Comparison of ENCODE assay signal across 10 mouse cellular contexts in genomic region chr17:34958734-34959129, GRCm38 (mm10). TPM values are rescaled to one million over a fixed set of nuclear protein-coding genes. Genes with fewer than 3 reads are reported as not detected.
DNase-seq lines count a peak whose midpoint lies in the region; ATAC-seq lines count a peak whose summit lies in the region.
"Not testable (repeated sequence)": the region's sequence is repeated elsewhere in the genome, so short reads cannot be mapped to it uniquely, and the experiment has no call there.
"Had no signal": no experiment of that assay in that cellular context is flagged by ENCODE, and none has a peak within 500 bp of the region (broad histone marks: within the 10 kb centered on the region; RNA-seq: fewer than 3 reads in every experiment).

No protein-coding gene starts in this region.

- not testable (repeated sequence) for DNase-seq in hindbrain, embryonic 11.5 days (ENCODE audit: low spot score); liver, embryonic 13.5 days; midbrain, embryonic 11.5 days (ENCODE audit: low spot score, missing footprints)

- peak overlapping the region; percentile 57 for H3K4me2 ChIP-seq in embryonic facial prominence, embryonic 12.5 days (replicated peaks)
- peak overlapping the region; percentile 69 for H3K4me2 ChIP-seq in forebrain, embryonic 16.5 days (ENCODE audit: low read length)
- H3K4me2 ChIP-seq in hindbrain, embryonic 11.5 days (replicated peaks; ENCODE audit: low read depth, low read length) = peak overlapping the region; percentile 84
- H3K4me2 ChIP-seq in kidney, embryonic 15.5 days = peak overlapping the region; percentile 78
- H3K4me2 ChIP-seq in liver, embryonic 13.5 days = peak overlapping the region; percentile 85
- peak overlapping the region; percentile 77 for H3K4me2 ChIP-seq in midbrain, embryonic 11.5 days

- not testable (repeated sequence) for H3K9ac ChIP-seq in embryonic facial prominence, embryonic 12.5 days; forebrain, embryonic 16.5 days (replicated peaks; ENCODE audit: low read depth, low read length); hindbrain, embryonic 11.5 days (ENCODE audit: low read depth, low read length); liver, embryonic 13.5 days; midbrain, embryonic 11.5 days (ENCODE audit: low read length)
- H3K9ac ChIP-seq in kidney, embryonic 15.5 days = 0 out of 2 replicates have a peak overlapping the region, but pooled peaks have one; percentile 26

- H3K27me3 ChIP-seq in embryonic facial prominence, embryonic 12.5 days; forebrain, embryonic 16.5 days (replicated peaks; ENCODE audit: control insufficient read depth, insufficient read depth, low read length); kidney, embryonic 15.5 days; midbrain, embryonic 11.5 days (ENCODE audit: control insufficient read depth, insufficient read depth, low read length): not testable (repeated sequence)
- peaks cover 11% of the 10 kb centered on the region for H3K27me3 ChIP-seq in hindbrain, embryonic 11.5 days (ENCODE audit: control insufficient read depth, insufficient read depth, low read length)
- H3K27me3 ChIP-seq in liver, embryonic 13.5 days = peaks cover 71% of the 10 kb centered on the region

- not testable (repeated sequence) for H3K27ac ChIP-seq in embryonic facial prominence, embryonic 12.5 days; forebrain, embryonic 16.5 days (ENCODE audit: low read length); hindbrain, embryonic 11.5 days (ENCODE audit: low read depth, low read length); kidney, embryonic 15.5 days; liver, embryonic 13.5 days; midbrain, embryonic 11.5 days (ENCODE audit: low read depth, low read length)

- H3K9me3 ChIP-seq in embryonic facial prominence, embryonic 12.5 days; forebrain, embryonic 16.5 days (ENCODE audit: control insufficient read depth, low read length); hindbrain, embryonic 11.5 days (ENCODE audit: control insufficient read depth, low read length); kidney, embryonic 15.5 days (replicated peaks); liver, embryonic 13.5 days (replicated peaks); midbrain, embryonic 11.5 days (ENCODE audit: control insufficient read depth, low read length): not testable (repeated sequence)

- H3K4me3 ChIP-seq in embryonic facial prominence, embryonic 12.5 days = peak overlapping the region; percentile 51
- H3K4me3 ChIP-seq in forebrain, embryonic 16.5 days (replicated peaks; ENCODE audit: low read length) = peak overlapping the region; percentile 43
- H3K4me3 ChIP-seq in hindbrain, embryonic 11.5 days (ENCODE audit: low read depth, low read length) = peak overlapping the region; percentile 44
- peak overlapping the region; percentile 55 for H3K4me3 ChIP-seq in kidney, embryonic 15.5 days (replicated peaks)
- peak overlapping the region; percentile 58 for H3K4me3 ChIP-seq in liver, embryonic 13.5 days (replicated peaks)
- peak overlapping the region; percentile 25; the same call in 1 of the 2 replicates for H3K4me3 ChIP-seq in midbrain, embryonic 11.5 days (ENCODE audit: low read depth, low read length)

- 2% methylated on average over 31 of the region's 47 CpGs for WGBS in embryonic facial prominence, embryonic 12.5 days
- 0% methylated on average over 20 of the region's 47 CpGs for WGBS in forebrain, embryonic 16.5 days
- WGBS in hindbrain, embryonic 11.5 days = 0% methylated on average over 4 of the region's 47 CpGs
- WGBS in kidney, embryonic 15.5 days = under 1% methylated on average over 27 of the region's 47 CpGs
- 3% methylated on average over 33 of the region's 47 CpGs for WGBS in liver, embryonic 13.5 days (ENCODE audit: insufficient replicate concordance)
- 1% methylated on average over 22 of the region's 47 CpGs for WGBS in midbrain, embryonic 11.5 days

- not testable (repeated sequence) for H3K4me1 ChIP-seq in embryonic facial prominence, embryonic 12.5 days; forebrain, embryonic 16.5 days (replicated peaks; ENCODE audit: control insufficient read depth, insufficient read depth, low read length); hindbrain, embryonic 11.5 days (replicated peaks; ENCODE audit: control insufficient read depth, insufficient read depth, low read length); midbrain, embryonic 11.5 days (ENCODE audit: control insufficient read depth, insufficient read depth, low read length)
- peaks cover 20% of the 10 kb centered on the region for H3K4me1 ChIP-seq in kidney, embryonic 15.5 days
- H3K4me1 ChIP-seq in liver, embryonic 13.5 days (replicated peaks) = peaks cover 15% of the 10 kb centered on the region

- ATAC-seq in CD4-positive, CD25-positive, alpha-beta regulatory T cell, adult 4 months = peak; percentile 12
- ATAC-seq in embryonic facial prominence, embryonic 12.5 days (ENCODE audit: insufficient number of reproducible peaks, insufficient read depth, low FRiP score, low TSS enrichment) = peak; percentile 12; the same call in 1 of the 2 replicates
- not testable (repeated sequence) for ATAC-seq in forebrain, embryonic 16.5 days; liver, embryonic 13.5 days (ENCODE audit: low read depth); midbrain, embryonic 11.5 days (ENCODE audit: low FRiP score)
- peak; percentile 54 for ATAC-seq in hindbrain, embryonic 11.5 days (ENCODE audit: low FRiP score)
- peak; percentile 17 for ATAC-seq in kidney, embryonic 15.5 days (replicated peaks; ENCODE audit: low FRiP score)
- peak; percentile 4; the same call in 1 of the 2 replicates for ATAC-seq in neutrophil, adult 5-6 weeks (ENCODE audit: extremely low read depth, insufficient number of reproducible peaks, low FRiP score, poor library complexity, severe bottlenecking)

- H3K36me3 ChIP-seq in embryonic facial prominence, embryonic 12.5 days; forebrain, embryonic 16.5 days (ENCODE audit: control insufficient read depth, insufficient read depth); hindbrain, embryonic 11.5 days (ENCODE audit: control insufficient read depth, insufficient read depth, low read length); kidney, embryonic 15.5 days; liver, embryonic 13.5 days; midbrain, embryonic 11.5 days (ENCODE audit: control insufficient read depth, insufficient read depth, low read length): not testable (repeated sequence)

RNA-seq across cellular contexts. Expression of gene Hspa1b, which starts 0.3 kb away (rescaled TPM):
- polyA plus RNA-seq in CD4-positive, CD25-positive, alpha-beta regulatory T cell, adult 4 months (2017; shearing (Covaris generic)) = 1 to 10 TPM in 1 of 2 experiments, under 1 TPM in 1; 0.84 to 3.7 TPM
- 0.33 and 0.36 TPM in 2 replicates for polyA plus RNA-seq in embryonic facial prominence, embryonic 12.5 days (2016; fragmentation: Nextera tagmentation; extraction: Ambion mirVana)
- polyA plus RNA-seq in forebrain, embryonic 16.5 days (2015; fragmentation: Nextera tagmentation; extraction: Ambion mirVana) = 0.14 TPM in 1 of 2 replicates, not detected in the other
- 0.15 TPM in 1 of 2 replicates, not detected in the other for polyA plus RNA-seq in hindbrain, embryonic 11.5 days (2014; fragmentation: Nextera tagmentation; extraction: Ambion mirVana)
- polyA plus RNA-seq in kidney, embryonic 15.5 days (2015; fragmentation: Nextera tagmentation; extraction: Ambion mirVana) = 0.49 and 0.53 TPM in 2 replicates
- 0.07 and 0.15 TPM in 2 replicates for polyA plus RNA-seq in liver, embryonic 13.5 days (2015; fragmentation: Nextera tagmentation; extraction: Ambion mirVana)
- polyA plus RNA-seq in midbrain, embryonic 11.5 days (2014; fragmentation: Nextera tagmentation; extraction: Ambion mirVana) = 0.08 and 0.26 TPM in 2 replicates
- total RNA-seq in neutrophil, adult 5-6 weeks (2017) = 5.9 and 8.0 TPM in 2 replicates

RNA-seq across cellular contexts. Expression of gene Gm20481, which starts 11.0 kb away (rescaled TPM):
- 1 to 10 TPM in 1 of 2 experiments, not detected in 1; 3.1 TPM for polyA plus RNA-seq in CD4-positive, CD25-positive, alpha-beta regulatory T cell, adult 4 months (2017; shearing (Covaris generic))
- not detected in 2 replicates for polyA plus RNA-seq in embryonic facial prominence, embryonic 12.5 days (2016; fragmentation: Nextera tagmentation; extraction: Ambion mirVana)
- polyA plus RNA-seq in forebrain, embryonic 16.5 days (2015; fragmentation: Nextera tagmentation; extraction: Ambion mirVana) = not detected in 2 replicates
- 0.49 TPM in 1 of 2 replicates, not detected in the other for polyA plus RNA-seq in hindbrain, embryonic 11.5 days (2014; fragmentation: Nextera tagmentation; extraction: Ambion mirVana)
- polyA plus RNA-seq in kidney, embryonic 15.5 days (2015; fragmentation: Nextera tagmentation; extraction: Ambion mirVana) = not detected in 2 replicates
- polyA plus RNA-seq in liver, embryonic 13.5 days (2015; fragmentation: Nextera tagmentation; extraction: Ambion mirVana) = not detected in 2 replicates
- not detected in 2 replicates for polyA plus RNA-seq in midbrain, embryonic 11.5 days (2014; fragmentation: Nextera tagmentation; extraction: Ambion mirVana)
- total RNA-seq in neutrophil, adult 5-6 weeks (2017) = not detected in 2 replicates
- total RNA-seq: gastrocnemius, adult 18-20 months; heart, postnatal 25 days had no signal

RNA-seq across cellular contexts. Expression of gene Hspa1a, which starts 13.2 kb away (rescaled TPM):
- 1 to 10 TPM in 1 of 2 experiments, not detected in 1; 1.1 TPM for polyA plus RNA-seq in CD4-positive, CD25-positive, alpha-beta regulatory T cell, adult 4 months (2017; shearing (Covaris generic))
- polyA plus RNA-seq in embryonic facial prominence, embryonic 12.5 days (2016; fragmentation: Nextera tagmentation; extraction: Ambion mirVana) = 4.2 and 4.9 TPM in 2 replicates
- 3.3 and 5.2 TPM in 2 replicates for polyA plus RNA-seq in forebrain, embryonic 16.5 days (2015; fragmentation: Nextera tagmentation; extraction: Ambion mirVana)
- 0.93 and 1.4 TPM in 2 replicates for polyA plus RNA-seq in hindbrain, embryonic 11.5 days (2014; fragmentation: Nextera tagmentation; extraction: Ambion mirVana)
- 7.8 and 8.4 TPM in 2 replicates for polyA plus RNA-seq in kidney, embryonic 15.5 days (2015; fragmentation: Nextera tagmentation; extraction: Ambion mirVana)
- polyA plus RNA-seq in liver, embryonic 13.5 days (2015; fragmentation: Nextera tagmentation; extraction: Ambion mirVana) = 2.1 and 2.3 TPM in 2 replicates
- 0.59 and 1.2 TPM in 2 replicates for polyA plus RNA-seq in midbrain, embryonic 11.5 days (2014; fragmentation: Nextera tagmentation; extraction: Ambion mirVana)
- 5.6 and 6.4 TPM in 2 replicates for total RNA-seq in neutrophil, adult 5-6 weeks (2017)

RNA-seq across cellular contexts. Expression of gene Hspa1l, which starts 13.8 kb away (rescaled TPM):
- polyA plus RNA-seq in CD4-positive, CD25-positive, alpha-beta regulatory T cell, adult 4 months (2017; shearing (Covaris generic)) = 1 to 10 TPM in 1 of 2 experiments, under 1 TPM in 1; 0.17 to 1.3 TPM
- 0.84 and 0.99 TPM in 2 replicates for polyA plus RNA-seq in embryonic facial prominence, embryonic 12.5 days (2016; fragmentation: Nextera tagmentation; extraction: Ambion mirVana)
- 1.5 and 1.7 TPM in 2 replicates for polyA plus RNA-seq in forebrain, embryonic 16.5 days (2015; fragmentation: Nextera tagmentation; extraction: Ambion mirVana)
- 0.93 and 1.2 TPM in 2 replicates for polyA plus RNA-seq in hindbrain, embryonic 11.5 days (2014; fragmentation: Nextera tagmentation; extraction: Ambion mirVana)
- 0.81 and 1.6 TPM in 2 replicates for polyA plus RNA-seq in kidney, embryonic 15.5 days (2015; fragmentation: Nextera tagmentation; extraction: Ambion mirVana)
- 0.10 and 0.34 TPM in 2 replicates for polyA plus RNA-seq in liver, embryonic 13.5 days (2015; fragmentation: Nextera tagmentation; extraction: Ambion mirVana)
- polyA plus RNA-seq in midbrain, embryonic 11.5 days (2014; fragmentation: Nextera tagmentation; extraction: Ambion mirVana) = 1.4 and 2.0 TPM in 2 replicates
- total RNA-seq in neutrophil, adult 5-6 weeks (2017) = not detected in 2 replicates

RNA-seq across cellular contexts. Expression of gene Lsm2, which starts 22.9 kb away (rescaled TPM):
- polyA plus RNA-seq in CD4-positive, CD25-positive, alpha-beta regulatory T cell, adult 4 months (2017; shearing (Covaris generic)) = 10 to 100 TPM; 51.4 to 54.8 TPM
- polyA plus RNA-seq in embryonic facial prominence, embryonic 12.5 days (2016; fragmentation: Nextera tagmentation; extraction: Ambion mirVana) = 212 and 230 TPM in 2 replicates
- polyA plus RNA-seq in forebrain, embryonic 16.5 days (2015; fragmentation: Nextera tagmentation; extraction: Ambion mirVana) = 119 and 121 TPM in 2 replicates
- 188 and 207 TPM in 2 replicates for polyA plus RNA-seq in hindbrain, embryonic 11.5 days (2014; fragmentation: Nextera tagmentation; extraction: Ambion mirVana)
- polyA plus RNA-seq in kidney, embryonic 15.5 days (2015; fragmentation: Nextera tagmentation; extraction: Ambion mirVana) = 229 and 231 TPM in 2 replicates
- 163 and 178 TPM in 2 replicates for polyA plus RNA-seq in liver, embryonic 13.5 days (2015; fragmentation: Nextera tagmentation; extraction: Ambion mirVana)
- polyA plus RNA-seq in midbrain, embryonic 11.5 days (2014; fragmentation: Nextera tagmentation; extraction: Ambion mirVana) = 213 and 234 TPM in 2 replicates
- 10.1 and 11.4 TPM in 2 replicates for total RNA-seq in neutrophil, adult 5-6 weeks (2017)
